Mouse (Mus musculus): Measurements from ENCODE around the gene a. TPM values are rescaled to one million over a fixed set of nuclear protein-coding genes. Genes with fewer than 3 reads are reported as not detected.
"Not testable (repeated sequence)": the region's sequence is repeated elsewhere in the genome, so short reads cannot be mapped to it uniquely, and the experiment has no call there.

Gene a
- polyA plus RNA-seq, 1 experiment from 2014 or later: not detected

DNA sequence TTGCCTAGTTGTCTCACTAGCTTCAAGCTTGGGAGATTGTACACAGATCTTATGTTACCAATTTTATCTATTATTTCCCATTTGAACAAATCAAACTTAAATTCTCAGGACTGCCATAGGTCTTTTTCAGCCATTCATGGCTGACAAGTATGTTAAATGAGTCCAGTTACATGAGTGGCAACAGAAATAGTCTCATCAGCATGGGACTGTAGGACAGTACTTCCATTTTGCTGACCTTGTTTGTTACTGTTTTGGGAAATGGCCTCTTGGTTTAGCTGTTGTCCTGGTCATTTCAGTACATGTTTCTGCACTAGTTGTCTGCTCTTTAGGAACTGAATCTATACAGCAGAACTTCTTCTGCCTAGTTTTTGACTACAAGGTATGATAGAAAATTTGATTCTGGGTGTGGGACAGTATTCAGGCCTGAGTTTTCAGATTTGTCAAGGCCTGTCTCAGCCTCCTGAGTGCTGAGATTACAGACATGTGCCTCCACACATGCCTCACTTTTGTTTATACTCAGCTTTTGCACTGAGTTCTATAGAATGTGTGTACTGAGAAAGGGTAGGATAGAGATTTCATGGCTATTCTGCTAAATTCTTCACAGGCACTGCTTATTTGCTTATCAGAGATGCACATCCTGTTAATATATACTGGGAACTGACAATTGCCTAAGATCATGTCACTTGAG, 78.9 kb downstream of the a start:
- Histone ChIP-seq H3K9ac (no peak overlapping the region), H3K4me3 (no peak overlapping the region), H3K36me3 (peaks cover 80% of the 10 kb centered on the region), H3K27ac (replicated peaks) (no peak overlapping the region), H3K4me2 (no peak overlapping the region), H3K27me3 (no peaks in the 10 kb centered on the region), H3K9me3 (no peaks in the 10 kb centered on the region), H3K4me1 (replicated peaks) (no peaks in the 10 kb centered on the region)
- no peak for ATAC-seq (ENCODE audit: low read depth)

- no peaks in the 10 kb centered on the region for H3K27me3 ChIP-seq
- H3K4me3 ChIP-seq: no peak overlapping the region
- H3K4me1 ChIP-seq (replicated peaks): 0 out of 2 replicates have a peak, but pooled peaks cover 6% of the 10 kb centered on the region
- no peak overlapping the region for H3K27ac ChIP-seq (replicated peaks)
- no peak for ATAC-seq (ENCODE audit: low read depth)
- 93% methylated on average over 2 of the region's 2 CpGs for WGBS
- H3K4me2 ChIP-seq: no peak overlapping the region
- peaks cover 64% of the 10 kb centered on the region for H3K36me3 ChIP-seq
- H3K9me3 ChIP-seq: no peaks in the 10 kb centered on the region
- no peak overlapping the region for H3K9ac ChIP-seq
These were observed 85.4 kb downstream of the a start for GRCm38 (mm10) chr2:154876621-154877020.

DNA sequence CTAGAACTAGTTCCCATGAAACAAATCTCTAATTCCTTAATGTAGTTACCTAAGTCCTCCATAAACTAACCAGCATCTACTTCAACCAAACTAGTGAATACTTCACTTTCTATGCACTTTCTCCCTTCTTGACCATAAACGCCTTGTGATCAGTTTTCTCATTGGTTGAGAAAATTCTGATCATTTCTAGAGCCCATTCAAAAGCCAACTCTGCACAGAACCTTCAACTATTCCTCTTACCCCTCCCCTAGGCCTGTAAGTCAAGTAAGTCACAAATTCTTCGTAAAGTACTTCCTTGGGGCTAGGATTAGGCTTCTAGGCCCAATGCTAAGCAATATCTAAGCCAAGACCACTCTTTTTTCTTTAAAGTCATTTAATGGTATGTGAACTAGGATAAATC, 100.4 kb downstream of the a start:
- no peak overlapping the region for H3K27ac ChIP-seq (replicated peaks)
- WGBS: 15% methylated on average over 2 of the region's 2 CpGs
- ATAC-seq (ENCODE audit: low read depth): no peak
- peaks cover 24% of the 10 kb centered on the region for H3K4me1 ChIP-seq (replicated peaks)
- peak overlapping the region; percentile 76 for H3K4me2 ChIP-seq
- peak overlapping the region; percentile 93 for H3K9ac ChIP-seq
- peaks cover 12% of the 10 kb centered on the region for H3K36me3 ChIP-seq
- H3K4me3 ChIP-seq: peak overlapping the region; percentile 92
- H3K27me3 ChIP-seq: 0 out of 2 replicates have a peak, but pooled peaks cover 4% of the 10 kb centered on the region
- H3K9me3 ChIP-seq: no peaks in the 10 kb centered on the region

- H3K4me3 ChIP-seq: peak within 1 kb of the TSS; percentile 92
- peak within 1 kb of the TSS; percentile 76 for H3K4me2 ChIP-seq
- 0 out of 2 replicates have a peak, but pooled peaks cover 4% of the 10 kb centered on the region for H3K27me3 ChIP-seq
- WGBS: under 1% methylated on average over 75 of the region's 75 CpGs
- peaks cover 5% of the 10 kb centered on the region; the same call in 1 of the 2 replicates for H3K36me3 ChIP-seq
- H3K27ac ChIP-seq (replicated peaks): peak within 1 kb of the TSS; percentile 83
- peak within 1 kb of the TSS; percentile 93 for H3K9ac ChIP-seq
- H3K9me3 ChIP-seq: no peaks in the 10 kb centered on the region
- peak; percentile 99 for ATAC-seq (ENCODE audit: low read depth)
- peaks cover 24% of the 10 kb centered on the region for H3K4me1 ChIP-seq (replicated peaks)
These were observed 101.2 kb downstream of the a start, which contains the start of gene Eif2s2 for GRCm38 (mm10) chr2:154892201-154893044. Gene Eif2s2, minus strand, starts transcription at chr2:154892935.

DNA sequence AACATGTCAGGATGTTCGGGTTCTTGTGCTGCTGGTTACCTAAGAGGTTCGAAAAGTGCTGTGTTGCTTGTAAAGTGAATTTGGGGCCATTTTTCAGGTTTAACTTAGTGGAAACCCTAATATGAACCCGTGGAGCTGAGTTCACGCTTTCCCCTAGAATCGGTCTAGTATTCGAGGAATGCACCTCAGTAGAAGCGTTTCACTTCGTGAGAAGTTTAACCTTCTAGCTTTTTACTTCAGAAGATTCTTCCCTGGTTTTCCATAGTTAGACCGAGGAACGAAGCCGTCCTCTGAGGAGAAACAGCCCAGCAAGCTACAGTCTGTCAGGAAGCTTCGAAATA, 101.8 kb downstream of the a start:
- Histone ChIP-seq H3K27ac (replicated peaks) (no peak overlapping the region), H3K27me3 (0 out of 2 replicates have a peak, but pooled peaks cover 4% of the 10 kb centered on the region), H3K4me3 (peak overlapping the region; percentile 92), H3K36me3 (peaks cover under 1% of the 10 kb centered on the region; the same call in 1 of the 2 replicates), H3K9me3 (no peaks in the 10 kb centered on the region), H3K9ac (peak overlapping the region; percentile 50; the same call in 1 of the 2 replicates), H3K4me1 (replicated peaks) (peaks cover 24% of the 10 kb centered on the region), H3K4me2 (peak overlapping the region; percentile 64)
- ATAC-seq (ENCODE audit: low read depth): no peak; the same call in 1 of the 2 replicates
- WGBS: 13% methylated on average over 12 of the region's 12 CpGs

DNA sequence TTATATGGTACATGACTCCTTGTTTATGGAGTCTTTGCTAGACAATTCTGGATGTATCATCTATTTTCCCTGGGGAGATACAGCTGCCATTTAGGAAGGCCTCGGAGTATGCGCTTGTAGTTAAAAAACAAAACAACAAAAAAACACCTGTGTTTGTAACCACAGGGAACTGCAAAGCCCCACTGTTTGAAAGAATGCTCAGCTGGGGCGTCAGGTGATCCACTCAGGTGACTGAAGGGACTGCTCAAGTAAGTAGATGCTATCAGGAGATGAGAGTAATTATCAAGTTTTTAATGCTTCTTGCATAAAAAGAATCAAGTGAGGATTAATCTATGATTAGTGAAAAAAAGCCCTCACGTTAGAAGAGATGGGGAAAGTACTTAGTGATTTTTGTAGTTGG, 102.3 kb downstream of the a start:
- 0 out of 2 replicates have a peak, but pooled peaks cover 4% of the 10 kb centered on the region for H3K27me3 ChIP-seq
- no peaks in the 10 kb centered on the region for H3K9me3 ChIP-seq
- no peak overlapping the region for H3K9ac ChIP-seq
- WGBS: 71% methylated on average over 4 of the region's 4 CpGs
- H3K4me3 ChIP-seq: 0 out of 2 replicates have a peak overlapping the region, but pooled peaks have one; percentile 92
- no peak for ATAC-seq (ENCODE audit: low read depth)
- peaks cover 24% of the 10 kb centered on the region for H3K4me1 ChIP-seq (replicated peaks)
- H3K36me3 ChIP-seq: no peaks in the 10 kb centered on the region
- H3K4me2 ChIP-seq: peak overlapping the region; percentile 64
- no peak overlapping the region for H3K27ac ChIP-seq (replicated peaks)

- not testable (repeated sequence) for H3K4me1 ChIP-seq (replicated peaks); H3K27me3 ChIP-seq; H3K9ac ChIP-seq; H3K4me2 ChIP-seq; H3K27ac ChIP-seq (replicated peaks); H3K9me3 ChIP-seq; ATAC-seq (ENCODE audit: low read depth); H3K36me3 ChIP-seq; H3K4me3 ChIP-seq
- 88% methylated on average over 8 of the region's 8 CpGs for WGBS
These were observed 107.8 kb downstream of the a start for GRCm38 (mm10) chr2:154899004-154899403.

DNA sequence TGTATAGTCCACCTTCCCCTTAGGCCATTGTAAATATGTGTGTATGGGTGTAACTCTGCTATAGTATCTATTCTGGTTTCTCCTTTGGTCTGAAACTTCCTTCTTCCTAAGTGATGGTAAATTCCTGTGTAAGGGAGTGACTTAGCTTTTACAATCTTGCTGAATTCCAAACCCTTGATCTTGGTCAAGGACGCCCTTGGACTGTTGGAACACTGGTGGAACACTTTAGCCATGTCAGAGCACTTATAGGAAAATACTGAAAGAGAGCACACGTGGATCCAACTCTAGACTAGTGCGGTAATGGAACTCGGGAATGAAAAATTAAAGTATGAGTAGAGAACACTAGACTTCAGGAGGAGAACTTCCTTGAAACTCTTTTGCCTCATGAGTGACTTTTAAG, 108.2 kb downstream of the a start:
- not testable (repeated sequence) for H3K36me3 ChIP-seq; H3K9me3 ChIP-seq; H3K4me3 ChIP-seq; H3K4me2 ChIP-seq; H3K4me1 ChIP-seq (replicated peaks); H3K27me3 ChIP-seq; ATAC-seq (ENCODE audit: low read depth); H3K27ac ChIP-seq (replicated peaks); H3K9ac ChIP-seq
- 85% methylated on average over 4 of the region's 4 CpGs for WGBS

GRCm38 (mm10) chr2:154902111-154902510, 110.9 kb downstream of the a start:
- no peak overlapping the region for H3K9ac ChIP-seq
- H3K27ac ChIP-seq (replicated peaks): no peak overlapping the region

GRCm38 (mm10) chr2:154905796-154906195, 114.6 kb downstream of the a start:
- Histone ChIP-seq H3K36me3 (no peaks in the 10 kb centered on the region), H3K4me1 (replicated peaks) (no peaks in the 10 kb centered on the region), H3K27me3 (no peaks in the 10 kb centered on the region), H3K9ac (no peak overlapping the region), H3K9me3 (no peaks in the 10 kb centered on the region), H3K27ac (replicated peaks) (no peak overlapping the region), H3K4me2 (no peak overlapping the region), H3K4me3 (no peak overlapping the region)
- no peak for ATAC-seq (ENCODE audit: low read depth)
- WGBS: 35% methylated on average over 2 of the region's 2 CpGs

More at GRCm38 (mm10) chr2:154902111-154902510, 110.9 kb downstream of the a start:
- no peak for ATAC-seq (ENCODE audit: low read depth)
- WGBS: 92% methylated on average over 3 of the region's 3 CpGs
- Histone ChIP-seq H3K9me3 (no peaks in the 10 kb centered on the region), H3K4me1 (replicated peaks) (no peaks in the 10 kb centered on the region), H3K27me3 (no peaks in the 10 kb centered on the region), H3K4me2 (no peak overlapping the region), H3K36me3 (no peaks in the 10 kb centered on the region), H3K4me3 (no peak overlapping the region)

- not testable (repeated sequence) for H3K27me3 ChIP-seq; H3K4me1 ChIP-seq (replicated peaks); H3K9ac ChIP-seq; H3K36me3 ChIP-seq; H3K27ac ChIP-seq (replicated peaks); H3K9me3 ChIP-seq; H3K4me3 ChIP-seq; H3K4me2 ChIP-seq; ATAC-seq (ENCODE audit: low read depth)
- 48% methylated on average over 2 of the region's 2 CpGs for WGBS
These were observed 117.0 kb downstream of the a start for GRCm38 (mm10) chr2:154908223-154908622.

DNA sequence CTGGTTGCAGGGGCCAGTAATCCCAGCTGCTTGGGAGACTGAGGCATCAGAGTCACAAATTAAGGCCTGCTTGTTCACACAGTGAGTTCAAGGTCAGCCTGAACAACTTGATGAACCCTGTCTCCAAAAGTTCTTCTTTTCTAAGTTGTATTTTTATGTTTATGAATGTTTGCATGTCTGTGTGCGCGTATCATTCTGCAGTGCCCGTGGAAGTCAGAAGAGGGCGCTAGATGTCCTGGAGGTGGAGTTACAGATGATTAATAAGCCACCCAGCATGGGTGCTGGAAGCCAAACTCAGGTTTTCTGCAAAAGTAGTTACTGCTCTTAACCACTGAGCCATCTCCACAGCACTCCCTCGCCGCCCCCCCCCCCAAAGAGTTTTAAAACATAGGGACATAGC, 118.6 kb downstream of the a start:
- no peaks in the 10 kb centered on the region for H3K4me1 ChIP-seq (replicated peaks)
- 74% methylated on average over 6 of the region's 6 CpGs for WGBS
- no peak overlapping the region for H3K27ac ChIP-seq (replicated peaks)
- no peaks in the 10 kb centered on the region for H3K9me3 ChIP-seq
- no peak overlapping the region for H3K4me3 ChIP-seq
- no peak for ATAC-seq (ENCODE audit: low read depth)
- H3K4me2 ChIP-seq: no peak overlapping the region
- no peaks in the 10 kb centered on the region for H3K36me3 ChIP-seq
- no peaks in the 10 kb centered on the region; the same call in 1 of the 2 replicates for H3K27me3 ChIP-seq
- no peak overlapping the region for H3K9ac ChIP-seq
